Mouse (Mus musculus): ENCODE measurements around the gene Atoh7. TPM values are rescaled to one million over a fixed set of nuclear protein-coding genes. Genes with fewer than 3 reads are reported as not detected.

Gene Atoh7
- total RNA-seq, 2 experiments from 2014 or later: not detected

DNA sequence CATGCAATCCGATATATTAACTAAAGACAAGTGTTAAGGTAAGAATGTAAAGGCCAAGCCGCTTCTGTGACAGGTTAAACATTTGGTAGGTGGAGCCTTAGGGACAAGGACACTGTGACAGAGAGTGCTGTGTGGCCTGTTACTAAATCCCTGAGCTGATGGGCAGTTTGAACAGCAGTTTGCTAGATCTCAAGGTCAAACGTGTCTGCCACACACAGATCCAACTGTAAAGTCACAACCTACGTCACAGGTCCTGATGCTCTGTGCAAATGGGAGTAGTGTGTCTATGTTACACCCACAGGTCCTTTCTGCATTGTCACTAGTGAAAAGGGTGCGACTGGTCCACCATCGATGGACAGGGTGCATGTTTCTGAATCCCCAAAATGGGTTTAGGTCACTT is 32.9 kb downstream of the Atoh7 start:
- intact Hi-C loops (cut with DNase I): no loop called here
- DNase-seq (ENCODE audit: low spot score): no peak

DNA sequence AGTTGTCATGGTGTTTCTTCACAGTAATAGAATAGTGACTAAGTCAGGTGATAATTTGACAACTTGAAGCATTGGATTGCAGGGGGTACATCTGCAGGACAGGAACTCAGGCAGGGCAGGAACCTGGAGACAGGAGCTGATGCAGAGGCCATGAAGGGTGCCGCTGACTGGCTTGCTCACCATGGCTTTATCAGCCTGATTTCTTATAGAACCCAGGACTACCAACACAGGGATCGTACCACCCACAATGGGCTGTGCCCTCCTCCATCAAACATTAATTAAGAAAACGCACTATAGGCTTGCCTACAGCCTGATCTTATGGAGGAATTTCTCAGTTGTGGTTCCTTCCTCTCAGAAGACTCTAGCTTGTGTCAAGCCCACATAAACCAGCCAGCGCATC is 33.9 kb downstream of the Atoh7 start:
- DNase-seq (ENCODE audit: low spot score): no peak
- intact Hi-C loops (cut with DNase I): no loop called here

DNA sequence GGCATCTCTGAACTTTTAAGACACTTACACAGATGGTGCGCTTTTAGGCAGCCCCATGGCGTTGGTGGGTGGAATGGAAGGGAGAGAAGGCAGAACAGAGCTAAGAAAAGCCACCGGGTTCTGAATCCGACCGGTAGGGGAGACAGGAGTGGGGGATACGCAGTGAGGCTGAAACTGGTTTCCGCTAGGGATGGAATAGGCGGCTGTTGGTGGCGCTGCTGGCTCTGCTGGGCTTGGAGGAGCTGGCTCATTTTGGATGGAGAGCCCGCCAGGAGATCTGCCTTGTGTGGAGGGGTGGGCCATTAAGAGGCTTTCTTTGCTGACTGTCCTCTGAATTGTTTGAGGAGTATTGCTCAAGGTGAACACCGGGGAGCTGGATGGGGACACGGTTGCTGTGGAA is 36.2 kb downstream of the Atoh7 start:
- intact Hi-C loops (cut with DNase I): no loop called here
- DNase-seq (ENCODE audit: low spot score): no peak

DNA sequence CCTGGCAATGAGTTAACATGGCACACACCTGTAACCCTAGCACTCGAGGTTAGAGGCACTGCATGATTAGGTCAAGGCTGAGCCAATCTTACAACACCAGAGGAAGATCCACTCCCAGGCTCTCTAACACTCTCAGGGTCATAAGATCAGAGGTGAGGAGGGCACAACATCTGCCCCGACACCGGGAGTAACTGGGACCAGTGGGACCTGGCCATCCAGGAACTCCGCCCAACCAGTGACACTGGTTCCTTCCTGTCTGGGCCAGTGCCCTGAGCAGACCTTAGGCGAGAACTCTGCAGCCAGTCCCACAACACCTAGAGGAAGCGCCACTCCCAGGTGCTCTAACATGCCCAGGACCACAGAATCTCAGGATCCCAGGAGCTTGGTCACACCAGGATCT is 37.0 kb downstream of the Atoh7 start:
- DNase-seq (ENCODE audit: low spot score): no peak
- intact Hi-C loops (cut with DNase I): no loop called here

DNA sequence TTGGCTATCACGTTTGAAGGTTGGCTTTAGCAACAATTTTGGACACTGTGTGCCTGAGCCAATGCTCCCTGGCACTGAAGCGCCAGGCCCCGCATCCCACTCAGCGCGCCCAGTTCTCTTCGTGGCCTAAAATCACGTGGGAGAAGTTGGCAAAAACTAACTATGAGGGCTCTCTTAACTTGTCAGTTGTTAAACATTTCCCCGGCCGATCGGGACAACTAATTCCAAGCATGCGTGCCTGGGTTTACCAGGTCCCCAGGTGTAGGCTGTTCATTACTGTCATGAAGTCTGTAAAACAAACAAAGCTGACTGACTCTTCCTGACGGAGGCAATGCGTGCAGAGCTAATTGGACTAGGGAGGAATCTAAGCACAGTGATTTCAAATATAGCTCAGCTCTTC is 43.2 kb downstream of the Atoh7 start:
- intact Hi-C loops (cut with DNase I): no loop called here
- no peak for DNase-seq (ENCODE audit: low spot score)

Other genes starting within 250 kb of the Atoh7 start
- 10 to 100 TPM; 11.0 to 12.7 TPM for gene Tet1, start 190.7 kb upstream of the Atoh7 start, total RNA-seq (2021)
- gene Slc25a16, start 179.0 kb upstream of the Atoh7 start, total RNA-seq (2021): 10 to 100 TPM; 23.0 to 23.2 TPM
- under 1 TPM; 0.75 TPM for gene Dna2, start 152.6 kb upstream of the Atoh7 start, total RNA-seq (2021)
- 10 to 100 TPM in 1 of 2 experiments, 1 to 10 TPM in 1; 9.7 to 10.9 TPM for gene Rufy2, start 119.4 kb upstream of the Atoh7 start, total RNA-seq (2021)
- gene Hnrnph3, start 75.4 kb upstream of the Atoh7 start, total RNA-seq (2021): 10 to 100 TPM; 30.7 to 32.3 TPM
- gene Pbld2, start 75.3 kb upstream of the Atoh7 start, total RNA-seq (2021): 1 to 10 TPM; 7.0 to 8.0 TPM
- 1 to 10 TPM; 1.1 to 1.4 TPM for gene Pbld1, start 39.5 kb upstream of the Atoh7 start, total RNA-seq (2021)
- gene Mypn, start 104.3 kb downstream of the Atoh7 start, total RNA-seq (2021): 100 to 1,000 TPM; 101 to 108 TPM
- 10 to 100 TPM; 31.4 to 34.6 TPM for gene Herc4, start 144.2 kb downstream of the Atoh7 start, total RNA-seq (2021)

Data from heart, postnatal 25 days (tissue).